Mouse (Mus musculus) forebrain, embryonic 16.5 days (tissue): ENCODE results near the gene Il31. TPM values are rescaled to one million over a fixed set of nuclear protein-coding genes. Genes with fewer than 3 reads are reported as not detected.

Source experiments
- ATAC-seq: fragments of 200-750 bp; cut with Nextera tagmentation; 2 replicates; pipeline ENCODE4 v1.8.0; 2017; ENCODE audit warnings: mild to moderate bottlenecking, moderate library complexity
- H3K27ac ChIP-seq: fragments of 300-500 bp; sonication (generic); 2 replicates; pipeline ENCODE4 v1.5.1; 2014; ENCODE audit warnings: low read length, control low read depth
- H3K27me3 ChIP-seq: fragments of 300-500 bp; sonication (generic); replicated peaks from 2 replicates; pipeline ENCODE4 v1.6.1; 2014; ENCODE audit warnings: low read length; ENCODE audit not compliant: control insufficient read depth, insufficient read depth
- H3K36me3 ChIP-seq: fragments of 300-500 bp; sonication (generic); 2 replicates; pipeline ENCODE4 v1.6.1; 2014; ENCODE audit not compliant: control insufficient read depth, insufficient read depth
- H3K4me1 ChIP-seq: fragments of 300-500 bp; sonication (generic); replicated peaks from 2 replicates; pipeline ENCODE4 v1.6.1; 2014; ENCODE audit warnings: low read length; ENCODE audit not compliant: control insufficient read depth, insufficient read depth
- H3K4me2 ChIP-seq: fragments of 300-500 bp; sonication (generic); 2 replicates; pipeline ENCODE4 v1.6.1; 2014; ENCODE audit warnings: mild to moderate bottlenecking, low read length, control low read depth
- H3K4me3 ChIP-seq: fragments of 300-500 bp; sonication (generic); replicated peaks from 2 replicates; pipeline ENCODE4 v1.5.1; 2014; ENCODE audit warnings: mild to moderate bottlenecking, low read length, control low read depth
- H3K9ac ChIP-seq: fragments of 300-500 bp; sonication (generic); replicated peaks from 2 replicates; pipeline ENCODE4 v1.6.1; 2014; ENCODE audit warnings: low read depth, low read length, control low read depth
- H3K9me3 ChIP-seq: fragments of 300-500 bp; sonication (generic); 2 replicates; pipeline ENCODE4 v1.6.1; 2016; ENCODE audit warnings: low read length; ENCODE audit not compliant: control insufficient read depth
- WGBS: fragments of 180-500 bp; shearing (Covaris S2); extraction: QIAGEN DNeasy Blood & Tissue Kit; methylation state at CpG from one replicate; pipeline ENCODE4 v1.1.7; 2014; 5-methylcytosine and 5-hydroxymethylcytosine counted together
- polyA plus RNA-seq: library from polyadenylated mRNA; unstranded; fragments of >200 nt; fragmentation: Nextera tagmentation; extraction: Ambion mirVana; gene quantifications from 2 replicates; pipeline ENCODE4 v1.2.1, GENCODE M21; 2015

Gene Il31
- not detected in 2 replicates for polyA plus RNA-seq

DNA sequence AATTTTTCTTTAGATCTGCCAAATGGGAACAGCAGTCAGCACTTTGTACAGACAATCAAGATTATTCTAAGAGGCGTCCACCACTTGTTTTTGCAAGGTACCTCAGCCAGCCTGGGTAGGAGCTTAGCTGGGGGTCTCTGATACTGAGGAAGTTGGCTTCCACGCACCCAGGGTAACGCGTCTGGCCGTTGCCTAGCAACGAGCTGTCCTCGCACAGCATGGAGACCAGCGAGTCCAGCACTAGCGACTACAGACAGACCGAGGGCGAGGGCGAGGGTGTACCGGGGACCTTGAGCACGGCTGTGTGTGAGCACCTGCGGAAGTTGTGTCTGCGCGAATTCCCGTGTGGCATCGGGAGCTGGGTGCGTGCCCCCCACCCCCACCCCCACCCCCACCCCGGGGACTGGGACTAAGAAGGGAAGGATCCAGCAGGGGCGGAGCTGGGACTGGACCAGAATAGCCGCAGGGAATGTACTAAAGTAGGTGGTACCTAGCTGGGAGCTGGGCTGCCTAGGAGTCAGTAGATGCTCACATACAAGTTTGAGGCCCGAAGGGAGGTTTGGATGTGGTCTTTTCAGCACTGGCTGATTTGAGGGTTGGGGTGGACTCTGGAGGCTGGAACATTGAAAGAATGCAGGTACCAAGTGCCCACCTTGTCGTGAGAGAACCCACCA, at the start of gene Il31, which contains the start of gene Lrrc43:
Gene Il31 (minus strand): TSS at position 378 of the 674 bp plus-strand sequence.
Gene Lrrc43 (plus strand): TSS at position 194 of the 674 bp plus-strand sequence.
- WGBS: 6% methylated on average over 25 of the region's 25 CpGs
- no peaks in the 10 kb centered on the region for H3K9me3 ChIP-seq
- H3K9ac ChIP-seq: 0 out of 2 replicates have a peak within 1 kb of the TSS, but pooled peaks have one; percentile 19
- peak within 1 kb of the TSS; percentile 18; the same call in 1 of the 2 replicates for H3K4me3 ChIP-seq
- H3K36me3 ChIP-seq: no peaks in the 10 kb centered on the region
- no peak within 1 kb of the TSS for H3K27ac ChIP-seq
- ATAC-seq: no peak
- peaks cover 7% of the 10 kb centered on the region for H3K4me1 ChIP-seq
- H3K27me3 ChIP-seq: no peaks in the 10 kb centered on the region
- peak within 1 kb of the TSS; percentile 46 for H3K4me2 ChIP-seq

GRCm38 (mm10) chr5:123533801-123534200, 44.5 kb upstream of the Il31 start:
- Histone ChIP-seq H3K4me2 (no peak overlapping the region), H3K27me3 (no peaks in the 10 kb centered on the region), H3K4me3 (no peak overlapping the region), H3K9ac (no peak overlapping the region), H3K36me3 (peaks cover 39% of the 10 kb centered on the region), H3K27ac (no peak overlapping the region), H3K9me3 (no peaks in the 10 kb centered on the region), H3K4me1 (no peaks in the 10 kb centered on the region)
- ATAC-seq: no peak
- WGBS: 96% methylated on average over 10 of the region's 10 CpGs

DNA sequence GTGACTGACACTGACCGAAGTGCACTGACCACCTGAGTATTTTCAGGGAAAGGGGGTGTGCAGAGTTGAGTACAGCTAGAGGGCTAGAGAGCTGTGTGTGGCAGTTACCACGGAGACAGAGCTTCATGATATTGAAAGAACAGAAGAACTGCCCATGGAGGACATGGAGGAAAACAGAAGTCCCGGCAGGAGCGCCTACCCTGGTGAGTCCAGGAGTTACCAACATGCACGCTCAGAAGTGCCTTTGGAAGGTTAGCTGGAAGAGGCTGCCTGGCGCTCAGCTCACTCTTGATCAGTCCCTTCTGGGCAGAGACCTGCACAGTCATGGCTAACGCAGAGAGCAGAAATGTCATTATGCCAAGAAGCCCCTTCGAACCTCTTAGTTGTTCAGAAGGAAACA, 40.8 kb upstream of the Il31 start:
- H3K27me3 ChIP-seq: no peaks in the 10 kb centered on the region
- H3K27ac ChIP-seq: no peak overlapping the region
- H3K9me3 ChIP-seq: no peaks in the 10 kb centered on the region
- H3K4me2 ChIP-seq: no peak overlapping the region
- no peak for ATAC-seq
- no peak overlapping the region for H3K9ac ChIP-seq
- H3K36me3 ChIP-seq: peaks cover 32% of the 10 kb centered on the region
- WGBS: 85% methylated on average over 8 of the region's 8 CpGs
- H3K4me1 ChIP-seq: no peaks in the 10 kb centered on the region
- no peak overlapping the region for H3K4me3 ChIP-seq

DNA sequence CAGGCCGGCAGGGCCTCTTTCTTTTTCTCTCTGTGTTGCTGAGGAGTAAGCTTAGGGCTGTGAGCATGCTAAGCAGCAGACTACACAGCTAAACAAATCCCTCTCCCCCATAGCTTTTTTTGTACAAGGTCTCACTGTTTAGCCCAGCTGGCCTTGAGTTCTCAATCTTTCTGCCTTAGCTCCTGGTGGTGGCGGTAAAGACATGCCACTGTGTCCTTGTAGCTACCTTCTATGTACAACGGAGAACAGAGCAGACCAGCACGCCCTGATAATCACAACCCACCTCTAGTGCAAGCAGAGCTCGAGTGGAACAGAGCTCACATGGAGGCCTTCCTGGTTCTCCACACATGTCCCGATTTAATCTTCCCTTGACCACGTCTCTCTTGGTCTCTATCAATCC, 39.4 kb upstream of the Il31 start:
- peaks cover 26% of the 10 kb centered on the region for H3K36me3 ChIP-seq
- WGBS: 79% methylated on average over 7 of the region's 7 CpGs

GRCm38 (mm10) chr5:123525916-123526495, 36.7 kb upstream of the Il31 start:
- H3K27ac ChIP-seq: no peak overlapping the region
- ATAC-seq: no peak
- H3K4me1 ChIP-seq: peaks cover 22% of the 10 kb centered on the region
- no peaks in the 10 kb centered on the region for H3K27me3 ChIP-seq
- H3K9me3 ChIP-seq: no peaks in the 10 kb centered on the region
- 88% methylated on average over 9 of the region's 9 CpGs for WGBS
- peaks cover 13% of the 10 kb centered on the region for H3K36me3 ChIP-seq
- H3K4me3 ChIP-seq: no peak overlapping the region
- no peak overlapping the region for H3K9ac ChIP-seq
- no peak overlapping the region for H3K4me2 ChIP-seq

More for the DNA sequence above, 39.4 kb upstream of the Il31 start:
- H3K27ac ChIP-seq: no peak overlapping the region
- H3K27me3 ChIP-seq: no peaks in the 10 kb centered on the region
- H3K4me2 ChIP-seq: no peak overlapping the region
- H3K4me1 ChIP-seq: peaks cover 5% of the 10 kb centered on the region
- H3K9me3 ChIP-seq: no peaks in the 10 kb centered on the region
- no peak for ATAC-seq
- H3K9ac ChIP-seq: no peak overlapping the region
- H3K4me3 ChIP-seq: no peak overlapping the region

DNA sequence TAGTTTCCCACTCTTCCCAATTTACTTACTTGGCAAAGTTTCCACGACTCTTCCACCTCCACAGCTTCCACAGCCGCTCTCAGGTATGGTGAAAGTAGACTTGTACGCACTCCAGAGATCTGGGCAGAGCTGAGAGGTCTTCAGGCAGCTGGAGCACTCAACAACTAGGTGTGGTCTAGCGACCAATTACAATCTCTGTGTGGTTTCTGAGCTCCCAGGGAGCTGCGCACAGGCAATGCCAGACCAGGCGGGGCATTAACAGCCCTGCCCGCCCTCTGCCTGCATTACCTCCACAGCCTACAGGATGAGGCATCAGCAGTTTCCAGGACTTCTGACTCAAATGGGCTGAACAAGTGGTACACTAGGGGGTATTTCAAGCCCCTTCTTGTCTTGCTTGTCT, 36.0 kb upstream of the Il31 start, which contains the start of gene Gm49027:
Gene Gm49027 (minus strand): TSS at position 208 of the 400 bp plus-strand sequence.
- ATAC-seq: no peak
- no peaks in the 10 kb centered on the region for H3K27me3 ChIP-seq
- 84% methylated on average over 7 of the region's 7 CpGs for WGBS

DNA sequence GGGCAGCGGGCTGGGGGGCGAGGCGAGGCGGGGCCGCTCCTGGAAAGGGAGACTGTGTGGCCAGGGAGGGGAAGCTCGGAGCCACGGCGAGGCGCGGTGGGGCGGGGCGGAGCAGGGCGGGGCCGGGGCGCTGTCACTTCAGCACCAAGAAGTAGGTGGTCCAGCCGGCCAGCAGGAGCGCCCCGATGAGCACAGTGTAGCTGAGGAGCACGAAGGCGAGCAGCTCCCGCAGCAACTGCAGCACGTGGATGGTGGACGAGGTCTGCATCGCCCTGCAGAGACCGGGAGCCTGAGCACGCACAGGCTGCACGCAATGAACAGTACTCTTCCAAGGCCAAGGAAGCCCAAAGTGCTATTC, 35.1 kb upstream of the Il31 start:
- peak overlapping the region; percentile 64 for H3K9ac ChIP-seq
- ATAC-seq: peak; percentile 86
- peak overlapping the region; percentile 80 for H3K4me2 ChIP-seq
- H3K36me3 ChIP-seq: peaks cover 3% of the 10 kb centered on the region; the same call in 1 of the 2 replicates
- under 1% methylated on average over 26 of the region's 27 CpGs for whole genome bisulfite sequencing
- no peaks in the 10 kb centered on the region for H3K27me3 ChIP-seq
- no peaks in the 10 kb centered on the region for H3K9me3 ChIP-seq
- H3K27ac ChIP-seq: peak overlapping the region; percentile 74
- peaks cover 22% of the 10 kb centered on the region for H3K4me1 ChIP-seq
- peak overlapping the region; percentile 92 for H3K4me3 ChIP-seq

More for the DNA sequence above, 36.0 kb upstream of the Il31 start, which contains the start of gene Gm49027:
- peak within 1 kb of the TSS; percentile 74 for H3K27ac ChIP-seq
- H3K9me3 ChIP-seq: no peaks in the 10 kb centered on the region
- peak within 1 kb of the TSS; percentile 64 for H3K9ac ChIP-seq
- peak within 1 kb of the TSS; percentile 92 for H3K4me3 ChIP-seq
- H3K36me3 ChIP-seq: peaks cover 8% of the 10 kb centered on the region
- peaks cover 22% of the 10 kb centered on the region for H3K4me1 ChIP-seq
- H3K4me2 ChIP-seq: peak within 1 kb of the TSS; percentile 80

DNA sequence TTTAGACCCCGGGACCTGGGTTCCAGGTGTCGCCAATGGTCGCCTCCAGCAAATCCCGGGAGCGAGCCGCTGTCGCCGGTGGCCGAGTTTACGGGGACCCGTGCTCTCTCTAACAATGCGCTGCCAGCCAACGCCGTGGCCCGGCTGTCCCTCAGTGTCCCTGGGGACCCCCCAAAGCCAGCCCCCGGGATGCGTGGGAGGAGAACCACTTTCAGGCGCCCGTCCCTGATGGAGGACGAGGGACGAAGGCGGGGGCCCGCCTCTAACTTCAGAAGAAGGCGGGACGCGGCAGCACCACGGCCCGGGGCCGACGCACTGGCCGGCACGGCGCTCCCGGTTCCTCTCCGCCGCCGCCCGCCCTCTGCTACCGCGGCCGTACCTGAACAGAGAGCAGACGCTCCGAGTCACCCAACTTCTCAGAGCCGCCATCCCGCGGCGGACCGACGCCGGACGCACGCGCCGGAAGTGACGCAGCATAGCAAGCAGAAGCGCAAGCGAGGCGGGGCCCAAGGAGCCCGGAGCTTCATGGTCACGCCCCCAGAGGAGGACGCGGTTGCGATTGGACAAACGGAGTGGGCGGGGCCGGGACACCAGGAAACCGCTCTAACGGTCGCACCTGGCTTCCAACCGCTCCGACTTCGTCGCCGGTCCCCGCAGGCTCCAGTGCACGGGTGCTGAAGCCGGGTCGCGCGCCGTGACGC, 34.6 kb upstream of the Il31 start, which contains the start of gene Diablo:
Gene Diablo (minus strand): TSS at position 485 of the 701 bp plus-strand sequence.
- peak within 1 kb of the TSS; percentile 96 for H3K4me2 ChIP-seq
- peak within 1 kb of the TSS; percentile 74 for H3K27ac ChIP-seq
- peaks cover 3% of the 10 kb centered on the region; the same call in 1 of the 2 replicates for H3K36me3 ChIP-seq
- ATAC-seq: peak; percentile 99
- peaks cover 22% of the 10 kb centered on the region for H3K4me1 ChIP-seq
- H3K9ac ChIP-seq: peak within 1 kb of the TSS; percentile 82
- H3K4me3 ChIP-seq: peak within 1 kb of the TSS; percentile 92
- WGBS: under 1% methylated on average over 81 of the region's 82 CpGs
- H3K27me3 ChIP-seq: no peaks in the 10 kb centered on the region
- no peaks in the 10 kb centered on the region for H3K9me3 ChIP-seq

- H3K4me1 ChIP-seq: peaks cover 22% of the 10 kb centered on the region
- no peaks in the 10 kb centered on the region for H3K27me3 ChIP-seq
- no peak overlapping the region for H3K4me2 ChIP-seq
- no peak overlapping the region for H3K4me3 ChIP-seq
- H3K9me3 ChIP-seq: no peaks in the 10 kb centered on the region
- no peak overlapping the region for H3K27ac ChIP-seq
- 96% methylated on average over 1 of the region's 1 CpGs for WGBS
- ATAC-seq: no peak
- no peak overlapping the region for H3K9ac ChIP-seq
- peaks cover 5% of the 10 kb centered on the region; the same call in 1 of the 2 replicates for H3K36me3 ChIP-seq
These were observed 32.9 kb upstream of the Il31 start for GRCm38 (mm10) chr5:123522166-123522565.
